Mouse (Mus musculus) ES-E14 (cell line): Measurements from ENCODE around the gene Inka1.

Experiments used
- HCFC1 ChIP-seq: IDR thresholded peaks from 2 replicates; pipeline ENCODE4 v1.6.1; 2012; ENCODE audit warnings: low read length, inconsistent platforms, borderline replicate concordance; ENCODE audit not compliant: insufficient read depth
- MAFK ChIP-seq: IDR thresholded peaks from 2 replicates; pipeline ENCODE4 v1.6.1; 2014; ENCODE audit warnings: mild to moderate bottlenecking, low read depth, low read length, inconsistent platforms; ENCODE audit not compliant: insufficient read depth
- ZNF384 ChIP-seq: IDR thresholded peaks from 2 replicates; pipeline ENCODE4 v1.6.1; 2012; ENCODE audit warnings: low read depth, low read length, inconsistent platforms

DNA sequence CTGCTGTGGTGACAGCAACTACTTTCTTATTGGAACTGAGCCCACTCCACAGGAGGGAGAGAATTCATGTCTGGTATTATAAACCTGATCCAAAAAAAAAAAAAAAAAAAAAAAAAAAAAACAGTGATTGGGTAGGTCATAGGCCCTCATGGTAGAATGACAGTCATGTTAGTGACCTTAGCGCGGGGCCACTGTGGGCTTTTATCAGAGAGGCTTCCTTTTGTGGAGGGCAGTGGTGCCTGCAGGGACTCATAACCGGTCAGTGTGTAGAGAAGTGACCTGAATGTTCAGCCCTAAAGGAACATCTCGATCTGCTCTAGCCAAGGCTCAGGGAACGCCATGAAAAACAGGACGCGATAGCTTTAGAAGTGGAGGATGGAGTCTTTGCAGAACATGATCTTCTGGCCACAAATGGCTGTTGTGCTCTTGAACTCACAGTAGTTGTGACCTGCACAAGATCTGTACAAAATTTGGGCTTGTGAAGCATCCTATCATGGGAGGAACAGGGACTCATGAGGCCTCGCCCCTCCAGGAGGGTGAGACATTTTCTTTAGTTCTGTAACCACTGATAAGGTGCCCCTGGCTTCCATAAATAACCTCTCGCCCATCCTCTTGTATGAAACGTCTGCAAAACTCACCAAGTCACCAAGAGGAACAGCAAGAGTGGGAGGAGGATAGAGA is 11.0 kb downstream of the Inka1 start:
- TF ChIP-seq MAFK (no peak), ZNF384 (no peak), HCFC1 (no peak)
